Mouse (Mus musculus) cerebellum, postnatal 25 days (tissue): ENCODE measurements around the gene Epha1.

Experiments
- DNase-seq, 2 experiments: peaks; one replicate each; pipeline ENCODE4 v3.0.0; 2021; ENCODE audit warnings: mixed read lengths in 2 of 2

Epha1 gene

GRCm38 (mm10) chr6:42353180-42353579 is 19.9 kb downstream of the Epha1 start:
- peak in 1 of 2 experiments; percentile 13 for DNase-seq

GRCm38 (mm10) chr6:42352486-42352846 is 20.6 kb downstream of the Epha1 start:
- DNase-seq, result no peak

- peak in 1 of 2 experiments; percentile 17 for DNase-seq
Measured at GRCm38 (mm10) chr6:42351776-42352485, 21.1 kb downstream of the Epha1 start.

GRCm38 (mm10) chr6:42350968-42351775 is 21.9 kb downstream of the Epha1 start:
- peak; percentile 23 to 37 for DNase-seq

GRCm38 (mm10) chr6:42350021-42350967 is 22.8 kb downstream of the Epha1 start:
- DNase-seq, result peak; percentile 80 to 86

- DNase-seq, result peak; percentile 93 to 94
Measured at GRCm38 (mm10) chr6:42349426-42350020, 23.5 kb downstream of the Epha1 start, which contains the start of gene Zyx. TSS of gene Zyx (plus strand) at chr6:42349630.

GRCm38 (mm10) chr6:42349006-42349425 is 24.1 kb downstream of the Epha1 start:
- DNase-seq, result peak; percentile 84 to 88

GRCm38 (mm10) chr6:42348281-42349005 is 24.6 kb downstream of the Epha1 start:
- peak; percentile 66 to 74 for DNase-seq

GRCm38 (mm10) chr6:42344255-42344654 is 28.8 kb downstream of the Epha1 start:
- no peak for DNase-seq

- DNase-seq, result peak; percentile 90
Measured at GRCm38 (mm10) chr6:42343361-42344120, 29.5 kb downstream of the Epha1 start.

- DNase-seq, result no peak
Measured at GRCm38 (mm10) chr6:42342171-42342570, 30.9 kb downstream of the Epha1 start.

DNA sequence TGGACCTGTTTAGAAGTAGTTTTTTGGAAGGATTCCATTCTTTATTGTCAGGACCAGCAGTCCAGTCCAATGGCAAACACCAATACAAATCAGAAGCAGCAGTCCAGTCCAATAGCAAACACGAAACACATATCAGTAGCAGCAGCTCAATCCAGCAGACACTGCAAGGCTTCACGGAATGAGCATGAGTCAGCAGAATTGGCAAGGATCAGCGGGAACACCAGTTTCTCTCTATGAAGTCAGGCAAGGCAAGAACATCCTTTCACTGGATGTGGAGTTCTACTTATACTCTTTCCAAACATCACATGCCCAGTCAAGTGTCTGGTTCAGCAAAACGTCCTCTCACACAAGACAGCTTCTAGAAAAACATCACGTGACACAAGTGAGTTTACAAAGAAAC is 33.1 kb downstream of the Epha1 start:
- no peak for DNase-seq

- no peak for DNase-seq
Measured at GRCm38 (mm10) chr6:42339189-42339588, 33.9 kb downstream of the Epha1 start.

GRCm38 (mm10) chr6:42330946-42331345 is 42.1 kb downstream of the Epha1 start:
- no peak for DNase-seq

- DNase-seq, result peak; percentile 68 to 69
Measured at GRCm38 (mm10) chr6:42330216-42330615, 42.9 kb downstream of the Epha1 start.

GRCm38 (mm10) chr6:42328757-42329156 is 44.3 kb downstream of the Epha1 start:
- DNase-seq, result no peak

DNA sequence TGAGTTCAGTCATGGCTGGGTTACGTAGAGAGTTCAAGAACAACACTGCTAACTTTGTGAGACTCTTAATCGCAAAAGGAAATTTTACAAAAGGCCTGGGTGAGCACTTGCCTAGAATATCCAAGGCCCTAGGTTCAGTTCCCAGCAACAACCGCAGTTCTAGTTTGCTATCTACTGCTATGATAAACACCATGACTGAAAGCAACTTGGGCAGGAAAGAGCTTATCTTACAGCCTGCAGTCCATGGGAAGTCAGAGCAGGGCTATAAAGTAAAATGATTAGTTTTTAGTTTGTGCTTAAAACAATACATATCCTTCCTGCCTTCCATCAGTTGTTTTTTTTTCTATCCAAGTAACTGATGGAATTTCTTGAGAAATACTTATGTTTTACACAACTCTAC is 46.6 kb downstream of the Epha1 start:
- DNase-seq, result no peak

GRCm38 (mm10) chr6:42325268-42325609 is 47.8 kb downstream of the Epha1 start:
- DNase-seq, result peak; percentile 89 to 91

- DNase-seq, result peak; percentile 89 to 95
Measured at GRCm38 (mm10) chr6:42324482-42325267, 48.4 kb downstream of the Epha1 start, which contains the start of gene Fam131b. TSS of gene Fam131b (minus strand) at chr6:42324643.

- DNase-seq, result peak in 1 of 2 experiments; percentile 76
Measured at GRCm38 (mm10) chr6:42324067-42324481, 49.0 kb downstream of the Epha1 start.
